8 mouse cellular contexts compared by ENCODE assay signal in the genomic region with DNA sequence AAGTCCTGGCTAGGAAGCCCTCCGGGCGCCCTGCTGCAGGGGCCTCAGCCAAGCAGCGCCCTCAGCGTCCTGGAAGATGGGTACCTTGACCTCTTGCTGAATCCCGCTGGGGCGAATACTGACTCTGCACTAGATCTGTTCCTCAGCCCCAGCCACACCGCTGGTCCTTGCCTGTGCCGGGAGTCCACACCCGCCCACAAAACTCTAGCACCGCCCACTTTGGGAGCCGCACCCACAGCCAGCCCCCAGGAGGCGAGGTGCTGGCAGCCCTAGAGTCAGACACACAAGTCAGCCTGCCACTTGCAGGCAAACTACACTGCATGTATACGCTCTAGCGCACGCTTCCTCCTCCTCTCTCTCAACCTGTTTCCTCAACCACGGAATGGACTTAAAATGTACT. TPM values are rescaled to one million over a fixed set of nuclear protein-coding genes. Genes with fewer than 3 reads are reported as not detected.
A peak's percentile ranks its signal among the peaks of the same experiment; 100 is the strongest.
DNase-seq lines count a peak whose midpoint lies in the region; ATAC-seq lines count a peak whose summit lies in the region.
"Had no signal": no experiment of that assay in that cellular context is flagged by ENCODE, and none has a peak within 500 bp of the region (broad histone marks: within the 10 kb centered on the region; RNA-seq: fewer than 3 reads in every experiment).

A gene (minus strand): TSS at position 148 of the 400 bp plus-strand sequence.

- peak within 1 kb of the TSS in 1 of 2 experiments; percentile 12; a peak in 2 of 4 replicates for H3K4me3 ChIP-seq in heart, embryonic 14.5 days (ENCODE audit: control insufficient read depth in 1 of 2, insufficient read depth in 1 of 2, low read depth in 1 of 2, low read length in 2 of 2)
- H3K4me3 ChIP-seq: erythroblast, embryonic 14.5 days had no signal

- peak within 1 kb of the TSS; percentile 52 for H3K4me2 ChIP-seq in heart, embryonic 14.5 days (ENCODE audit: low read length)

- H3K4me1 ChIP-seq in heart, embryonic 14.5 days (ENCODE audit: control insufficient read depth in 2 of 2, insufficient read depth in 2 of 2, low read length in 2 of 2) = peaks cover 7 to 10% of the 10 kb centered on the region in 2 experiments; a peak in 3 of 4 replicates

- no peak for ATAC-seq in heart, embryonic 14.5 days (ENCODE audit: insufficient number of reproducible peaks, insufficient read depth, low FRiP score, low read depth)

- H3K9ac ChIP-seq in heart, embryonic 14.5 days (ENCODE audit: low read length) = peak within 1 kb of the TSS; percentile 25; the same call in 1 of the 2 replicates

- no peak within 1 kb of the TSS for H3K27ac ChIP-seq in heart, embryonic 14.5 days (replicated peaks in 1 of 2; ENCODE audit: control insufficient read depth in 1 of 2, insufficient read depth in 1 of 2, low read depth in 2 of 2, low read length in 2 of 2)

- H3K36me3 ChIP-seq in heart, embryonic 14.5 days (ENCODE audit: control insufficient read depth, insufficient read depth, low read length) = no peaks in the 10 kb centered on the region

- DNase-seq in adrenal gland, adult (ENCODE audit: inconsistent age in 2 of 2, low spot score in 1 of 2) = peak; percentile 71 to 82
- DNase-seq in embryo, embryonic 9.5 days (ENCODE audit: extremely low spot score) = peak; percentile 57
- DNase-seq in kidney, postnatal 10 days = peak; percentile 78
- DNase-seq in lung, postnatal 10 days = peak; percentile 81
- DNase-seq in skeletal muscle tissue, adult 2 months (ENCODE audit: low read depth, low spot score) = peak; percentile 13
- DNase-seq in cerebellum, adult 8-10 months = no peak

- 0 out of 2 replicates have a peak, but pooled peaks cover 3% of the 10 kb centered on the region for H3K27me3 ChIP-seq in heart, embryonic 14.5 days (ENCODE audit: control insufficient read depth, insufficient read depth, low read length)

- 12% methylated on average over 16 of the region's 16 CpGs for WGBS in heart, embryonic 14.5 days

- H3K9me3 ChIP-seq in heart, embryonic 14.5 days (ENCODE audit: control insufficient read depth, low read length) = no peaks in the 10 kb centered on the region

RNA-seq across cellular contexts. Expression of the gene that starts here (rescaled TPM):
- 0.05 and 0.16 TPM in 2 replicates for polyA plus RNA-seq in heart, embryonic 14.5 days (2014; fragmentation: Nextera tagmentation; extraction: Ambion mirVana)
- polyA plus RNA-seq: erythroblast, embryonic 14.5 days had no signal
